Mouse (Mus musculus) cerebellum, adult 2 months (tissue): ENCODE measurements around the gene Senp3.

Experiments used
- CTCF ChIP-seq: fragments of 200-500 bp; IDR thresholded peaks from 2 replicates; pipeline ENCODE4 v1.5.1; 2011; ENCODE audit warnings: low read depth, mild to moderate bottlenecking, control low read depth, low read length, moderate library complexity, borderline replicate concordance; ENCODE audit not compliant: insufficient read depth
- POLR2A ChIP-seq: fragments of 200-500 bp; IDR thresholded peaks from 2 replicates; pipeline ENCODE4 v1.6.1; 2011; ENCODE audit warnings: low read length, control low read depth, borderline replicate concordance; ENCODE audit not compliant: insufficient read depth

GRCm38 (mm10) chr11:69692196-69692811, 10.4 kb upstream of the Senp3 start:
- no peak for TF ChIP-seq CTCF
- no peak for TF ChIP-seq POLR2A
